Mouse (Mus musculus) midbrain, embryonic 16.5 days (tissue): ENCODE data around the gene Jakmip3. TPM values are rescaled to one million over a fixed set of nuclear protein-coding genes. Genes with fewer than 3 reads are reported as not detected.

ENCODE experiments used
- ATAC-seq: fragments of 200-750 bp; cut with Nextera tagmentation; 2 replicates; pipeline ENCODE4 v1.8.0; 2017; ENCODE audit warnings: moderate TSS enrichment
- H3K27ac ChIP-seq: fragments of 300-500 bp; sonication (generic); 2 replicates; pipeline ENCODE4 v1.5.1; 2014; ENCODE audit warnings: mild to moderate bottlenecking, low read length, mixed read lengths
- H3K27me3 ChIP-seq: fragments of 300-500 bp; sonication (generic); 2 replicates; pipeline ENCODE4 v1.6.1; 2014; ENCODE audit warnings: low read depth, low read length, mixed read lengths; ENCODE audit not compliant: control insufficient read depth, insufficient read depth
- H3K36me3 ChIP-seq: fragments of 300-500 bp; sonication (generic); 2 replicates; pipeline ENCODE4 v1.6.1; 2014; ENCODE audit warnings: mild to moderate bottlenecking, low read length, moderate library complexity, mixed read lengths; ENCODE audit not compliant: control insufficient read depth, insufficient read depth
- H3K4me1 ChIP-seq: fragments of 300-500 bp; sonication (generic); 2 replicates; pipeline ENCODE4 v1.6.1; 2014; ENCODE audit warnings: mild to moderate bottlenecking, low read length, mixed read lengths; ENCODE audit not compliant: control insufficient read depth, insufficient read depth
- H3K4me2 ChIP-seq: fragments of 300-500 bp; sonication (generic); 2 replicates; pipeline ENCODE4 v1.6.1; 2014; ENCODE audit warnings: mild to moderate bottlenecking, low read length, mixed read lengths
- H3K4me3 ChIP-seq: fragments of 300-500 bp; sonication (generic); 2 replicates; pipeline ENCODE4 v1.5.1; 2014; ENCODE audit warnings: low read depth, mild to moderate bottlenecking, low read length, moderate library complexity, mixed read lengths
- H3K9ac ChIP-seq: fragments of 300-500 bp; sonication (generic); 2 replicates; pipeline ENCODE4 v1.6.1; 2014; ENCODE audit warnings: low read depth, low read length, mixed read lengths
- H3K9me3 ChIP-seq: fragments of 300-500 bp; sonication (generic); replicated peaks from 2 replicates; pipeline ENCODE4 v1.6.1; 2014; ENCODE audit warnings: mild to moderate bottlenecking, low read length, mixed read lengths; ENCODE audit not compliant: control insufficient read depth, poor library complexity, severe bottlenecking
- WGBS: fragments of 180-500 bp; shearing (Covaris S2); extraction: QIAGEN DNeasy Blood & Tissue Kit; methylation state at CpG from one replicate; pipeline ENCODE4 v1.1.7; 2014; 5-methylcytosine and 5-hydroxymethylcytosine counted together
- polyA plus RNA-seq: library from polyadenylated mRNA; unstranded; fragments of >200 nt; fragmentation: Nextera tagmentation; extraction: Ambion mirVana; gene quantifications from 2 replicates; pipeline ENCODE4 v1.2.1, GENCODE M21; 2015

Gene Jakmip3
- polyA plus RNA-seq, result 10.8 and 12.6 TPM in 2 replicates

DNA sequence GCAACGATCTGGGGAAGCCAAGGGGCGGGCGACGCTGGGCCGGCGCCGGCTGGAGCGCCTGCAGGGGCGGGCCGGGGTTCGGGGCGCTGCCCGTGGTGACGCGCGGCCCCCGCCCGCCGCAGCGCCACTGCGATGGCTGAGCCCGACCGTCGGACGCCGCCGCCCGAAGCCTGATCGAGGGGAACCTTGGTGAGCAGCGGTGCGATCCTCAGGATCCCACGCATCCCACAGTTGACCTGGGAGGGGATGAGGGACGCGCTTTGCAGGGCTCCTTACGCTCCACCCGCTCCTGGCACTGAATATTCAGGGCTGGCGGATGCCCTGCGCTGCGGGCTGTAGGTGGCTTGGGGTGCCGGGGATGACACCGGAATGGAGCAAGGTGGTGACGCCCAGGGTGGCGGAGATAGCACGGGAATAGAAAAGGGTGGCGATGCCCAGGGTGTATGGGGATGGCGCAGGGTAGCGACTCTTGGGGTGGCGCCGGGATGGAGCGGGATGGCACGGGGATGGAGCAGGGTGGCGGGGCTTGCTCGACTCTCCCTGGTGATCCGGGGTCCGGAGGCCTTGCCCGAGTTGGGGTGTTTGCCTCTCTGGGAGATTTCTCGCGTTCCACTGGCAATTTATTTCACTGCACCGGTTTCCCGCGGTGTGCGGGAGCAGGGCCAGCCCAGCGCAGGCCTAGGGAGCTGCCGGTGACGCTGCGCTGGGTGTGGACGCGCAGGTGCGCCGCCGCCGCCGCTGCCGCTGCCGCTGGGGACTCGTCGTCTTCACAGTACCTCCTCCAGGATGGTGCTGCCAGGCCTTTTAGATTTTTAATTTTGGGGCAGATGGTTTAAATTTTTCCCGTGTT is at the start of gene Jakmip3:
Jakmip3 (plus strand) TSS at position 119 of the 850 bp plus-strand sequence.
- peak; percentile 78 for ATAC-seq
- WGBS, result 0% methylated on average over 72 of the region's 78 CpGs

DNA sequence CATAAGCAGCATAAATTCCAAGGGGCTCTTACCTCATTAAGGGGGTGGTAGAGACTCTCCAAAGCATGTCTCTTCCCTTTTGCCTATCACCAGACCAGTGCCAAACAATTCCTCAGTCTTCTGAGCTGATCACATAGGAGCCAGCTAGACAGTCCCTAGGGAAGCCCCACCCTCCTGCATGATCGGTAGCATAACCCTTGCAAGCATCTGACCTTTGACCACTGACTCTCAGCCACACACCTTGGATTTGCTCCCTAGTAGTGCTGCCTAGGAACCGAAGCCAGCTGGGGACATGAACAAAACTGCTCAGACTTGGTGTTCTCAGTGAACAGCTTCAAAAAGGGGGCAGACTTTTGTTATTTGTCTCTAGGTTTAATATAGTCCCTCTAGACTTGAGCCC is 42.4 kb upstream of the Jakmip3 start:
- WGBS, result 65% methylated on average over 2 of the region's 2 CpGs
- Histone ChIP-seq H3K27me3 (no peaks in the 10 kb centered on the region), H3K36me3 (peaks cover 9% of the 10 kb centered on the region; the same call in 1 of the 2 replicates), H3K4me2 (no peak overlapping the region), H3K4me3 (no peak overlapping the region), H3K9me3 (no peaks in the 10 kb centered on the region), H3K27ac (no peak overlapping the region), H3K4me1 (no peaks in the 10 kb centered on the region), H3K9ac (no peak overlapping the region)
- ATAC-seq, result no peak

More for the DNA sequence above, at the start of gene Jakmip3:
- peak within 1 kb of the TSS; percentile 82 for H3K9ac ChIP-seq
- no peaks in the 10 kb centered on the region for H3K36me3 ChIP-seq
- peak within 1 kb of the TSS; percentile 77 for H3K4me2 ChIP-seq
- peak within 1 kb of the TSS; percentile 83 for H3K27ac ChIP-seq
- peak within 1 kb of the TSS; percentile 69 for H3K4me3 ChIP-seq
- no peaks in the 10 kb centered on the region for H3K9me3 ChIP-seq
- 0 out of 2 replicates have a peak, but pooled peaks cover 4% of the 10 kb centered on the region for H3K4me1 ChIP-seq
- H3K27me3 ChIP-seq, result peaks cover 23% of the 10 kb centered on the region

DNA sequence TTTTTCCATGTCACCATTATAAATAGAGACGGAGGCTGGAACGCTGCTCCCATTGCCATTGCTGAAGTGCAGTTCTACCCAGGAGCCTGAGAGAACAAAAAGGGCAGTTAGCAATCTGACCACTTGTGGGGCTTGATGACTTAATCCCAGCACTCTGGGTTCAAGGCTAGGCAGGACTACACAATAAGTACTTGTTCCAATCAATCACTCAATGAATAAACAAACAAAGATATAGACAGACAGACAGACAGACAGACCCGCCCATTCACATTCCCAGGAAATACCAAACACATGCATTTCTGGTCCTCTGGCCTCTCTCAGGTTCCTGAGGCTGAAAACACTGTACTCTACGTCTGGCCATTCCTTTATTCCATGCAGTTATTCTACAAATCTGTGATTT is 41.8 kb upstream of the Jakmip3 start:
- ATAC-seq, result no peak
- H3K4me1 ChIP-seq, result no peaks in the 10 kb centered on the region
- WGBS, result 82% methylated on average over 4 of the region's 4 CpGs

DNA sequence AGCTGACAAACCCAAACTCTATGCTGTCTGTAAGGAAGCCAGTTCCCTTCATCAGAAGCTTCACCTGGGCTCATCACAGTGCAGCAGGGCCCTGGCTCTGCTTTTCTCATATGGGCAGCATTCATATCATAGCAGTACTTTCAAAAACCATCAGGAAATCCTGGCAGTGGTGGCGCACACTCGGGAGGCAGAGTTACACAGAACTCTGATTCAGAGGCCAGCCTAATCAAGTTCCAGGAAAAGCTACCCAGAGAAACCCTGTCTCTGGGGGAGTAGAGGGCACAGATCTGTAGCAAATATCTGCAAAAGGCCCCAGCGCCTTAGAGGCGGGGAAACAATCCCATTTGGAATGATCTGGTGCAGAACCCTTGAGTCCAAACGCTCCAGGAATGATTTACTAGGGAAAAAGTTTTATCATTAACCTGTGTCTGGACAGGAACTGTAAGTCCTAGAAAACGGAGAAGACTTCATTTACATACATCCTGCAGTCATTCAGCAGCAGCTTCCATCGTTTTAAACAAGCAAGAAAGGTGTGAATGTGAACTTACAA is 36.6 kb upstream of the Jakmip3 start:
- Histone ChIP-seq H3K4me3 (no peak overlapping the region), H3K9ac (no peak overlapping the region), H3K4me1 (peaks cover 16% of the 10 kb centered on the region), H3K27me3 (no peaks in the 10 kb centered on the region), H3K36me3 (no peaks in the 10 kb centered on the region), H3K27ac (no peak overlapping the region), H3K4me2 (no peak overlapping the region), H3K9me3 (no peaks in the 10 kb centered on the region)
- WGBS, result 85% methylated on average over 7 of the region's 7 CpGs
- ATAC-seq, result no peak

More for the DNA sequence above, 41.8 kb upstream of the Jakmip3 start:
- H3K4me3 ChIP-seq, result no peak overlapping the region
- H3K27ac ChIP-seq, result no peak overlapping the region
- no peak overlapping the region for H3K9ac ChIP-seq
- H3K4me2 ChIP-seq, result no peak overlapping the region
- H3K27me3 ChIP-seq, result no peaks in the 10 kb centered on the region
- peaks cover 7% of the 10 kb centered on the region; the same call in 1 of the 2 replicates for H3K36me3 ChIP-seq
- H3K9me3 ChIP-seq, result no peaks in the 10 kb centered on the region

DNA sequence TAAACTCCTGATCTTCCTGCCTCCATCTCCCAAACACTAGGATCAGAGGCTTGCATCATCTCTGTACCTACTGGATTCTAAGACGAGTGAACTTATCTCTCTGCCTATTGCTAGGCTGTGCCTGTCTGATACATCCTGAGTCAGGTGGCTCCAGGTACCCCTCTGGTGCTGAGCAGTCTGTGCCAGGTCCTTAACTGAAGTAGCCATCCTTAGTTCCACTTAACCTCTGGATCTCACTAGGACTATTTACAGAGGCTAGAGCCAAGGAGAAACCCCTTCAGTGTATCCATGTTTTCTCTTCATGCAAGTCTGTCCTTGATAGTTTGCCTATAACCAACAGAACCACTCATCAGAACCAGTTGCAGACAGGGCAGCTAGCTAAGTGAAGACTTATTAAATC is 34.1 kb upstream of the Jakmip3 start:
- ATAC-seq, result no peak
- H3K9ac ChIP-seq, result peak overlapping the region; percentile 7; the same call in 1 of the 2 replicates
- WGBS, result 85% methylated on average over 1 of the region's 1 CpGs

DNA sequence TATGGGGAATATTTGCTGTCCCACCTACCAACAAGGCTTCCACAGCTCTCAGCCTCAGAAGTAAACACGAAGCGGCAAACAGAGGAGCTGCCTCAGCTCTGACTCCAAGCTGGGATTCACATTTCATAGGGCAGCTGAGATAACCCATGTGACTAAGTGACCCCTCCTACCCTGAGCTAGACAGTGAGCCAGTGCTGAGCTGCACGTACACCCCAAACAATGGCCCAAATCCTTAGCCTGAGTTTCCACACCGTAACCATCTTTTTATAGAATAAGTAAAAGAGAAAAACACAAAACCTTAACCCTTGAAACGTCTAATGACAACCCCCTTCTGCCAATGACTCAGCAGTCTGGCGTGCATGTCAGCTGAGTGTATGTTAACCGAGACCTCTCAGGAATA is 33.5 kb upstream of the Jakmip3 start:
- 6% methylated on average over 7 of the region's 7 CpGs for WGBS
- H3K9ac ChIP-seq, result 0 out of 2 replicates have a peak overlapping the region, but pooled peaks have one; percentile 23

More for the DNA sequence above, 34.1 kb upstream of the Jakmip3 start:
- Histone ChIP-seq H3K4me1 (peaks cover 19% of the 10 kb centered on the region), H3K4me2 (peak overlapping the region; percentile 49), H3K9me3 (no peaks in the 10 kb centered on the region), H3K27me3 (no peaks in the 10 kb centered on the region), H3K36me3 (no peaks in the 10 kb centered on the region), H3K27ac (no peak overlapping the region), H3K4me3 (no peak overlapping the region; the same call in 1 of the 2 replicates)

DNA sequence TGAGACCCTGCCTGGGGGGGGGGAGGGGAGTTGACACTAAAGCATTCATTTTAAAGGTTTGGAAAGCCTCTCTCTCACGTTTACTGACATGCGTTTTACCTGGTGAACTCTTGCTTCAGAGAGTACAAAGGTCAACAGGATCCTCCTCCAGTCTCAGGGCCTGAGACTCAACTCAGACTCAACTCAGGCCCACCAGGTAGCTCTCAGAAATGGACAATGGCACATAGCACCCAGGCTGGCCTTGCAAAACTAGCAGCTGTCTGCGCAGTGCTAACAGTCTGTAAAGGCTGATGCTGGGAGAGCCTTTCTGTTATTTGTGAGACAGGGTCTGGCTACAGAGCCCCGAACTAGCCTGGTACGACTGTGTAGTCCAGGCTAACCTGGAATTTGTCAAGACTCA is 32.6 kb upstream of the Jakmip3 start:
- Histone ChIP-seq H3K4me2 (peak overlapping the region; percentile 81; the same call in 1 of the 2 replicates), H3K27me3 (no peaks in the 10 kb centered on the region), H3K4me3 (no peak overlapping the region), H3K9ac (no peak overlapping the region), H3K36me3 (no peaks in the 10 kb centered on the region), H3K4me1 (peaks cover 19% of the 10 kb centered on the region), H3K9me3 (no peaks in the 10 kb centered on the region), H3K27ac (no peak overlapping the region)
- ATAC-seq, result no peak
- 69% methylated on average over 5 of the region's 5 CpGs for WGBS

More for the DNA sequence above, 33.5 kb upstream of the Jakmip3 start:
- Histone ChIP-seq H3K27me3 (no peaks in the 10 kb centered on the region), H3K4me1 (peaks cover 19% of the 10 kb centered on the region), H3K9me3 (no peaks in the 10 kb centered on the region), H3K27ac (no peak overlapping the region), H3K4me2 (peak overlapping the region; percentile 49), H3K36me3 (no peaks in the 10 kb centered on the region), H3K4me3 (peak overlapping the region; percentile 14; the same call in 1 of the 2 replicates)
- no peak for ATAC-seq

DNA sequence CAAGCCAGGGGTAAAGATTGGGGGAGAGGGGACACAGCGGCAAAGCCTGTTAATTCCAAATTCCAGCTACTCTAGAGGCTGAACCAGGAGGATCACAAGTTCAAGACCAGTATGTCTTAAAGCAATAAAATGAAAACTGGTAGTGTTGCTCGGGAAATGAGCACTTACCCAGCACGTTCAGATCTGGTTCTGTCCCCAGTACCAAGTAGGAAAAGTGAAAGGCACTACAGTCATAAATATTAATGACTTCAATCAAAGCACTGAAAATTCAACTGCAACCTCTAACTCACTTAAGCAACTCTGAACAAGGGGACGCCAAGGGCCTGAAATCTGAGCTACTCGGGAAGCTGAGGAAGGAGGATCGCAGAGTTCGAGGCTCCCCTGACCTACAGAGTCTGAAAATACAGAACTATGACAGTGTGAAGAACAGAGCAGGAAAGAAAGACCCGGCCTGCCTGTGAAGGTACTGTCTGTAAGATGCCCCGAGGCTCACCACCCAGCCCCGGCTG is 31.7 kb upstream of the Jakmip3 start:
- 4% methylated on average over 9 of the region's 10 CpGs for WGBS
- H3K27me3 ChIP-seq, result no peaks in the 10 kb centered on the region
- peak overlapping the region; percentile 85 for H3K4me3 ChIP-seq
- peak overlapping the region; percentile 81 for H3K4me2 ChIP-seq
- H3K36me3 ChIP-seq, result no peaks in the 10 kb centered on the region
- H3K4me1 ChIP-seq, result peaks cover 19% of the 10 kb centered on the region
- H3K9ac ChIP-seq, result peak overlapping the region; percentile 94
- no peaks in the 10 kb centered on the region for H3K9me3 ChIP-seq
- ATAC-seq, result no peak; the same call in 1 of the 2 replicates
- peak overlapping the region; percentile 41; the same call in 1 of the 2 replicates for H3K27ac ChIP-seq
